Mouse (Mus musculus): Measurements from ENCODE around the gene Usp50. TPM values are rescaled to one million over a fixed set of nuclear protein-coding genes. Genes with fewer than 3 reads are reported as not detected.

The Usp50 gene
- polyA plus RNA-seq, 1 experiment from 2014 or later = 2.6 TPM

- ATAC-seq (ENCODE audit: insufficient read depth, low FRiP score) = no peak
- H3K4me2 ChIP-seq (ENCODE audit: low read depth, low read length) = no peak overlapping the region
- H3K4me1 ChIP-seq (ENCODE audit: control insufficient read depth, insufficient read depth, low read length) = no peaks in the 10 kb centered on the region
- no peak overlapping the region for H3K4me3 ChIP-seq (replicated peaks; ENCODE audit: low read length)
- H3K9ac ChIP-seq (ENCODE audit: low read length) = no peak overlapping the region
- 96% methylated on average over 3 of the region's 3 CpGs for WGBS
- H3K36me3 ChIP-seq (ENCODE audit: control insufficient read depth, insufficient read depth, low read length) = no peaks in the 10 kb centered on the region
- no peak overlapping the region for H3K27ac ChIP-seq (ENCODE audit: low read length)
- no peaks in the 10 kb centered on the region for H3K27me3 ChIP-seq (ENCODE audit: control insufficient read depth, insufficient read depth, low read length)
- H3K9me3 ChIP-seq (replicated peaks; ENCODE audit: control insufficient read depth, low read length) = no peaks in the 10 kb centered on the region
Observed at GRCm38 (mm10) chr2:126767599-126767998, 15.7 kb downstream of the Usp50 start.

GRCm38 (mm10) chr2:126765867-126766582 is 17.2 kb downstream of the Usp50 start:
- no peaks in the 10 kb centered on the region for H3K9me3 ChIP-seq (replicated peaks; ENCODE audit: control insufficient read depth, low read length)
- no peak overlapping the region for H3K27ac ChIP-seq (ENCODE audit: low read length)
- H3K4me2 ChIP-seq (ENCODE audit: low read depth, low read length) = no peak overlapping the region
- H3K9ac ChIP-seq (ENCODE audit: low read length) = no peak overlapping the region
- no peak overlapping the region for H3K4me3 ChIP-seq (replicated peaks; ENCODE audit: low read length)
- H3K27me3 ChIP-seq (ENCODE audit: control insufficient read depth, insufficient read depth, low read length) = no peaks in the 10 kb centered on the region
- no peaks in the 10 kb centered on the region for H3K4me1 ChIP-seq (ENCODE audit: control insufficient read depth, insufficient read depth, low read length)
- 40% methylated on average over 11 of the region's 11 CpGs for WGBS
- H3K36me3 ChIP-seq (ENCODE audit: control insufficient read depth, insufficient read depth, low read length) = 0 out of 2 replicates have a peak, but pooled peaks cover 3% of the 10 kb centered on the region
- peak; percentile 44; the same call in 1 of the 2 replicates for ATAC-seq (ENCODE audit: insufficient read depth, low FRiP score)

- H3K4me3 ChIP-seq (replicated peaks; ENCODE audit: low read length) = no peak overlapping the region
- WGBS = 91% methylated on average over 7 of the region's 7 CpGs
- no peak for ATAC-seq (ENCODE audit: insufficient read depth, low FRiP score)
- no peak overlapping the region for H3K27ac ChIP-seq (ENCODE audit: low read length)
- no peaks in the 10 kb centered on the region for H3K27me3 ChIP-seq (ENCODE audit: control insufficient read depth, insufficient read depth, low read length)
- H3K9me3 ChIP-seq (replicated peaks; ENCODE audit: control insufficient read depth, low read length) = no peaks in the 10 kb centered on the region
- H3K9ac ChIP-seq (ENCODE audit: low read length) = no peak overlapping the region
- H3K4me1 ChIP-seq (ENCODE audit: control insufficient read depth, insufficient read depth, low read length) = no peaks in the 10 kb centered on the region
- no peak overlapping the region for H3K4me2 ChIP-seq (ENCODE audit: low read depth, low read length)
- H3K36me3 ChIP-seq (ENCODE audit: control insufficient read depth, insufficient read depth, low read length) = peaks cover 18% of the 10 kb centered on the region
Observed at GRCm38 (mm10) chr2:126759351-126759750, 23.9 kb downstream of the Usp50 start.

- WGBS = 95% methylated on average over 6 of the region's 6 CpGs
- no peak for ATAC-seq (ENCODE audit: insufficient read depth, low FRiP score)
- H3K36me3 ChIP-seq (ENCODE audit: control insufficient read depth, insufficient read depth, low read length) = peaks cover 19% of the 10 kb centered on the region
- H3K27ac ChIP-seq (ENCODE audit: low read length) = no peak overlapping the region
- no peak overlapping the region for H3K4me2 ChIP-seq (ENCODE audit: low read depth, low read length)
- no peak overlapping the region for H3K4me3 ChIP-seq (replicated peaks; ENCODE audit: low read length)
- no peaks in the 10 kb centered on the region for H3K27me3 ChIP-seq (ENCODE audit: control insufficient read depth, insufficient read depth, low read length)
- H3K4me1 ChIP-seq (ENCODE audit: control insufficient read depth, insufficient read depth, low read length) = no peaks in the 10 kb centered on the region
- H3K9ac ChIP-seq (ENCODE audit: low read length) = no peak overlapping the region
- no peaks in the 10 kb centered on the region for H3K9me3 ChIP-seq (replicated peaks; ENCODE audit: control insufficient read depth, low read length)
Observed at GRCm38 (mm10) chr2:126755664-126756063, 27.6 kb downstream of the Usp50 start.

GRCm38 (mm10) chr2:126743389-126743788 is 39.9 kb downstream of the Usp50 start:
- WGBS = 90% methylated on average over 5 of the region's 5 CpGs
- no peak overlapping the region for H3K4me2 ChIP-seq (ENCODE audit: low read depth, low read length)
- no peak for ATAC-seq (ENCODE audit: insufficient read depth, low FRiP score)
- peaks cover 18% of the 10 kb centered on the region for H3K36me3 ChIP-seq (ENCODE audit: control insufficient read depth, insufficient read depth, low read length)
- H3K9ac ChIP-seq (ENCODE audit: low read length) = no peak overlapping the region
- H3K27me3 ChIP-seq (ENCODE audit: control insufficient read depth, insufficient read depth, low read length) = no peaks in the 10 kb centered on the region
- H3K27ac ChIP-seq (ENCODE audit: low read length) = no peak overlapping the region
- H3K4me3 ChIP-seq (replicated peaks; ENCODE audit: low read length) = no peak overlapping the region
- no peaks in the 10 kb centered on the region for H3K4me1 ChIP-seq (ENCODE audit: control insufficient read depth, insufficient read depth, low read length)
- H3K9me3 ChIP-seq (replicated peaks; ENCODE audit: control insufficient read depth, low read length) = no peaks in the 10 kb centered on the region

GRCm38 (mm10) chr2:126740314-126740713 is 43.0 kb downstream of the Usp50 start:
- Histone ChIP-seq H3K27me3 (ENCODE audit: control insufficient read depth, insufficient read depth, low read length) (no peaks in the 10 kb centered on the region), H3K4me3 (replicated peaks; ENCODE audit: low read length) (no peak overlapping the region), H3K27ac (ENCODE audit: low read length) (no peak overlapping the region), H3K4me1 (ENCODE audit: control insufficient read depth, insufficient read depth, low read length) (no peaks in the 10 kb centered on the region), H3K9ac (ENCODE audit: low read length) (no peak overlapping the region), H3K36me3 (ENCODE audit: control insufficient read depth, insufficient read depth, low read length) (peaks cover 20% of the 10 kb centered on the region), H3K9me3 (replicated peaks; ENCODE audit: control insufficient read depth, low read length) (no peaks in the 10 kb centered on the region), H3K4me2 (ENCODE audit: low read depth, low read length) (no peak overlapping the region)
- ATAC-seq (ENCODE audit: insufficient read depth, low FRiP score) = no peak
- 54% methylated on average over 2 of the region's 2 CpGs for WGBS

- Histone ChIP-seq H3K4me1 (ENCODE audit: control insufficient read depth, insufficient read depth, low read length) (no peaks in the 10 kb centered on the region), H3K36me3 (ENCODE audit: control insufficient read depth, insufficient read depth, low read length) (peaks cover 13% of the 10 kb centered on the region; the same call in 1 of the 2 replicates), H3K27me3 (ENCODE audit: control insufficient read depth, insufficient read depth, low read length) (no peaks in the 10 kb centered on the region), H3K9me3 (replicated peaks; ENCODE audit: control insufficient read depth, low read length) (no peaks in the 10 kb centered on the region), H3K27ac (ENCODE audit: low read length) (no peak overlapping the region), H3K9ac (ENCODE audit: low read length) (no peak overlapping the region), H3K4me3 (replicated peaks; ENCODE audit: low read length) (no peak overlapping the region), H3K4me2 (ENCODE audit: low read depth, low read length) (no peak overlapping the region)
- no peak for ATAC-seq (ENCODE audit: insufficient read depth, low FRiP score)
- 83% methylated on average over 6 of the region's 6 CpGs for WGBS
Observed at GRCm38 (mm10) chr2:126735339-126736073, 47.8 kb downstream of the Usp50 start.

- ATAC-seq (ENCODE audit: insufficient read depth, low FRiP score) = no peak
- Histone ChIP-seq H3K4me1 (ENCODE audit: control insufficient read depth, insufficient read depth, low read length) (no peaks in the 10 kb centered on the region), H3K27me3 (ENCODE audit: control insufficient read depth, insufficient read depth, low read length) (no peaks in the 10 kb centered on the region), H3K27ac (ENCODE audit: low read length) (no peak overlapping the region), H3K4me3 (replicated peaks; ENCODE audit: low read length) (no peak overlapping the region), H3K9ac (ENCODE audit: low read length) (no peak overlapping the region), H3K4me2 (ENCODE audit: low read depth, low read length) (no peak overlapping the region), H3K36me3 (ENCODE audit: control insufficient read depth, insufficient read depth, low read length) (peaks cover 6% of the 10 kb centered on the region; the same call in 1 of the 2 replicates), H3K9me3 (replicated peaks; ENCODE audit: control insufficient read depth, low read length) (no peaks in the 10 kb centered on the region)
- WGBS = 84% methylated on average over 2 of the region's 2 CpGs
Observed at GRCm38 (mm10) chr2:126730502-126730901, 52.8 kb downstream of the Usp50 start.

- no peak overlapping the region for H3K4me2 ChIP-seq (ENCODE audit: low read depth, low read length)
- no peak overlapping the region for H3K4me3 ChIP-seq (replicated peaks; ENCODE audit: low read length)
- no peak overlapping the region for H3K9ac ChIP-seq (ENCODE audit: low read length)
- no peak overlapping the region for H3K27ac ChIP-seq (ENCODE audit: low read length)
- WGBS = 97% methylated on average over 4 of the region's 4 CpGs
- peaks cover 6% of the 10 kb centered on the region; the same call in 1 of the 2 replicates for H3K36me3 ChIP-seq (ENCODE audit: control insufficient read depth, insufficient read depth, low read length)
- H3K27me3 ChIP-seq (ENCODE audit: control insufficient read depth, insufficient read depth, low read length) = no peaks in the 10 kb centered on the region
- no peaks in the 10 kb centered on the region for H3K9me3 ChIP-seq (replicated peaks; ENCODE audit: control insufficient read depth, low read length)
- no peaks in the 10 kb centered on the region for H3K4me1 ChIP-seq (ENCODE audit: control insufficient read depth, insufficient read depth, low read length)
- no peak for ATAC-seq (ENCODE audit: insufficient read depth, low FRiP score)
Observed at GRCm38 (mm10) chr2:126729207-126729606, 54.1 kb downstream of the Usp50 start.

All from stomach, embryonic 16.5 days (tissue).